Mouse (Mus musculus): ENCODE measurements around the gene Gm14403.

DNA sequence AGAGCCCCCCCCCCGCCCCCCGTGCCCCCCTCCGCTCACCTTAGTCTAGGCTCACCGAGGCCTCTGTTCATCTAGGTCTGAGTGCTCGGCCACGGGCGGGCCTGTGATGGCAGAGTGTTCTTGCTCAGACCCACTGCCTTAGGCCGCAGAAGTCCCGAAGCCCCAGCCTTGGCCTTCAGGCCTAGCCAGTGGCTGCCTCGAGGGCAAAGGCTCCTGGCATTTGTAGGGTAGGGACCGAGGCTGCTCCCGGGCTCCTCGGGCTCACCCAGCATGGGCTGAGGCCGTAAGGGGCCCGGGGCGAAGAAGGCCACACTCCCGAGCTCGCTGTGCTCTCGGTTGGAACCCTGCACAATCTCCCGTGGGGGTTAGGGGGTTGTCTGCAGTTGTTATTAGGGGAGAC lies 25.0 kb downstream of the Gm14403 start:
- TF ChIP-seq CTCF (conservative IDR thresholded peaks at IDR 0.05 in 1 of 2, IDR thresholded peaks at IDR 0.05 in 1 of 2; ENCODE audit: low read depth in 2 of 2, low read length in 2 of 2) (no peak), ZC3H11A (IDR thresholded peaks at IDR 0.05; ENCODE audit: low read depth, low read length) (no peak), UBTF (IDR thresholded peaks at IDR 0.05; ENCODE audit: low read depth, low read length) (no peak), MAZ (IDR thresholded peaks at IDR 0.05; ENCODE audit: low read depth, low read length) (no peak), EP300 (IDR thresholded peaks at IDR 0.05; ENCODE audit: low read length) (no peak), TCF12 (IDR thresholded peaks at IDR 0.05; ENCODE audit: low read depth, low read length) (no peak), MAFK (IDR thresholded peaks at IDR 0.05; ENCODE audit: insufficient replicate concordance, low read length) (no peak), JUN (IDR thresholded peaks at IDR 0.05; ENCODE audit: insufficient read depth, low read depth, low read length) (no peak), POLR2A (IDR thresholded peaks at IDR 0.05; ENCODE audit: low read depth, low read length) (no peak), POLR2AphosphoS2 (IDR thresholded peaks at IDR 0.05; ENCODE audit: low read depth, low read length) (no peak), MEF2A (IDR thresholded peaks at IDR 0.05; ENCODE audit: borderline replicate concordance, low read depth, low read length) (no peak), TBP (conservative IDR thresholded peaks at IDR 0.05; ENCODE audit: low read depth, low read length) (no peak)
